Mouse (Mus musculus) CH12.LX (cell line): Measurements from ENCODE around the gene Gls.

Experiments used
- BHLHE40 ChIP-seq: IDR thresholded peaks from 2 replicates; pipeline ENCODE4 v1.6.1; 2011; ENCODE audit warnings: mild to moderate bottlenecking, low read depth, low read length, improper control_type of control experiment
- CTCF ChIP-seq, 2 experiments: IDR thresholded peaks in 1 of 2; conservative IDR thresholded peaks in 1 of 2; 2 replicates each; pipeline ENCODE4 v1.5.1; 2011 to 2012; ENCODE audit warnings: low read depth in 2 of 2, low read length in 2 of 2, improper control_type of control experiment in 1 of 2, inconsistent platforms in 1 of 2, mild to moderate bottlenecking in 1 of 2, moderate library complexity in 1 of 2
- EP300 ChIP-seq: IDR thresholded peaks from 2 replicates; pipeline ENCODE4 v1.6.1; 2011; ENCODE audit warnings: low read length, improper control_type of control experiment
- ETS1 ChIP-seq: conservative IDR thresholded peaks from 2 replicates; pipeline ENCODE4 v1.6.1; 2012; ENCODE audit warnings: low read depth, mild to moderate bottlenecking, inconsistent platforms, low read length, improper control_type of control experiment, moderate library complexity
- HCFC1 ChIP-seq: IDR thresholded peaks from 2 replicates; pipeline ENCODE4 v1.6.1; 2012; ENCODE audit warnings: low read depth, mild to moderate bottlenecking, inconsistent platforms, low read length, improper control_type of control experiment
- MAFK ChIP-seq: IDR thresholded peaks from 2 replicates; pipeline ENCODE4 v1.6.1; 2011; ENCODE audit warnings: low read length, improper control_type of control experiment; ENCODE audit not compliant: insufficient replicate concordance
- MAX ChIP-seq: IDR thresholded peaks from 2 replicates; pipeline ENCODE4 v1.6.1; 2011; ENCODE audit warnings: low read length, improper control_type of control experiment
- POLR2A ChIP-seq: IDR thresholded peaks from 2 replicates; pipeline ENCODE4 v1.6.1; 2011; ENCODE audit warnings: low read depth, mild to moderate bottlenecking, improper control_type of control experiment, low read length
- SMC3 ChIP-seq: IDR thresholded peaks from 2 replicates; pipeline ENCODE4 v1.6.1; 2011; ENCODE audit warnings: low read depth, low read length, improper control_type of control experiment
- TBP ChIP-seq: conservative IDR thresholded peaks from 2 replicates; pipeline ENCODE4 v1.6.1; 2011; ENCODE audit warnings: low read depth, low read length, improper control_type of control experiment
- USF1 ChIP-seq: IDR thresholded peaks from 2 replicates; pipeline ENCODE4 v1.6.1; 2014; ENCODE audit warnings: low read depth, mild to moderate bottlenecking, inconsistent platforms, low read length, improper control_type of control experiment
- ZKSCAN1 ChIP-seq: IDR thresholded peaks from 2 replicates; pipeline ENCODE4 v1.6.1; 2012; ENCODE audit warnings: low read depth, inconsistent platforms, low read length, improper control_type of control experiment, borderline replicate concordance

GRCm38 (mm10) chr1:52127350-52127749 lies 105.7 kb downstream of the Gls start:
- TF ChIP-seq USF1 (no peak), ETS1 (no peak), EP300 (no peak), CTCF (conservative IDR thresholded peaks at IDR 0.05 in 1 of 2, IDR thresholded peaks at IDR 0.05 in 1 of 2; ENCODE audit: low read depth in 2 of 2, low read length in 2 of 2) (no peak), ZKSCAN1 (no peak), MAX (no peak), HCFC1 (no peak), SMC3 (no peak), MAFK (no peak), POLR2A (no peak), TBP (no peak), BHLHE40 (no peak)
